Mouse (Mus musculus) left cerebral cortex, postnatal 14 days (tissue): Measurements from ENCODE around the gene Uap1l1. TPM values are rescaled to one million over a fixed set of nuclear protein-coding genes. Genes with fewer than 3 reads are reported as not detected.
"Not testable (repeated sequence)": the region's sequence is repeated elsewhere in the genome, so short reads cannot be mapped to it uniquely, and the experiment has no call there.

Source experiments
- DNase-seq, 2 experiments: peaks; one replicate each; pipeline ENCODE4 v3.0.0; 2021 to 2022; ENCODE audit warnings: low spot score in 2 of 2, mixed read lengths in 1 of 2
- intact Hi-C: fragments of 180-260 bp; cut with DNase I; formaldehyde crosslinking; loops from one replicate; pipeline ENCODE4 v1.15.1; 2025
- long read RNA-seq, 2 experiments: library from polyadenylated mRNA; stranded (forward); transcript quantifications; one replicate each; pipeline ENCODE4 v2.0.0; 2021
- total RNA-seq, 2 experiments: library from RNA; stranded (reverse); gene quantifications; 2 replicates each; pipeline ENCODE4 v1.2.3; 2021

Gene Uap1l1
- 10 to 100 TPM; 12.2 to 14.8 TPM for total RNA-seq
- long read RNA-seq, experiment 1, transcript Uap1l1-201 (9 exons, 3,349 nt): major isoform, 13 of 22 reads
- long read RNA-seq, experiment 1, partial matches to known transcripts: 0 of 22 reads
- long read RNA-seq, experiment 1, other reads (novel, unspliced or antisense): 9 of 22 reads
- long read RNA-seq, experiment 2, transcript Uap1l1-201 (9 exons, 3,349 nt): major isoform, 8 of 17 reads
- long read RNA-seq, experiment 2, partial matches to known transcripts: 0 of 17 reads
- long read RNA-seq, experiment 2, other reads (novel, unspliced or antisense): 9 of 17 reads

DNA sequence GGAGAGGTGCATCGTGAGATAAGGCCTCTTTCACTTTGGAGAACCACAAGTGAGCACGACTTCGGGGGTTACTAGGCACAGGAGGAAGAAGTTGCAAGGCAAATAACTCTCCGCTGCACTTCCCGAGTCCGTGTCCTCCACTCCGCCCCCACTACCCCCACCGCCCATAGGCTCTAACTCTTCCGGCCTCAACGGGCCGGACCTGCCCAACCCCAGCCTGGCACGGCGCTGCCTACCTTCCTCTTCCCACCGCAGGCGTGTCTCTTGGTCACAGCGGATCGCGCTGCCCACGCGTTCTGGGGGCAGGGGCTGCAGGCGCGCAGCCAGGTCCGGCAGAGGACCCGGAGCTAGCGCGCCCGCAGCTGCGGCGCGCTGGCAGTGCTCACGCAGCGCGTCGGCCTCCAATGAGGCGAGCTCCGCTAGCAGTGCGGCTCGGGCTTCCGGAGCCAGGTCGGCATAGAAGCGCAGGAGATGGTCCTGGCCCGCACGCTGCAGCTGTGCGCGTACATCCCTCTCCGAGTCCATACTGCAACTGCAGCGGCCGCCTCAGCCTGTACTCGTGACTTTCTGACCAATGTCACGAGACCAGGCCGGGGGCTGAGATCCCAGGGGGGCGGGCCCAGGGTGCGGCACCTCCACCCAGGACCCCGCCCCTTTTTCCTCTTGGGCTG lies at the start of gene Uap1l1:
Uap1l1 (minus strand) TSS at position 592 of the 671 bp plus-strand sequence.
- intact Hi-C loops: no loop called here
- DNase-seq: peak; percentile 49 to 62

DNA sequence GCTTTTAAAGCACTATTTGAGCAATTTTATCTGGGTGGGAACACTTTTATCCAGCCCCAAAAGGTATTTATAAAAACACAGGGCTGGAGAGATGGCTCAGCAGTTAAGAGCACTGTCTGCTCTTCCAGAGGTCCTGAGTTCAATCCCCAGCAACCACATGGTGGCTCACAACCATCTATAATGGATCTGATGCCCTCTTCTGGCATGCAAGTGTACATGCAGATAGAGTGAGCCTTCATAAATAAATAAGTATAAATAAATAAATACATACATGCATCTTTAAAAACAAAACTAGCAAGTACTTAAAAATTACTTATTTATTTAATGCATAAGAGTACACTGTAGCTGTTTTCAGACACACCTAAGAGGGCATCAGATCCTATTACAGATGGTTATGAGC lies 48.0 kb upstream of the Uap1l1 start:
- intact Hi-C loops, DNase-seq: not testable (repeated sequence)

DNA sequence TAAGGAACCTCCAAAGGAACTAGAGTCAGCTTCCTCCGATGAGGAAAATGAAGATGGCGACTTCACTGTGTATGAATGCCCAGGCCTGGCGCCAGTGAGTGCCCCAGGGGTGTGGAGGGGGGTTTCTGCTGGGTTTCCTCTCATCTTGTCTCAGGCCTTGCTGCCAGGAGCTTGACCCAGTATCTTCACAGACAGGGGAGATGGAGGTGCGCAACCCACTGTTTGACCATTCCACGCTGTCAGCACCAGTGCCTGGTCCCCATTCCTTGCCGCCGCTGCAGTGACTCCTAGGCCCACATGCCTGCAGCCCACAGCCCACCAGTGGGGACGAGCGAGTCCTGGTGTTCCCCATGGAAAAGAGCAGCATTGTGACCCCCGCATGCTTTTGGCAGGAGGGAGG lies 43.4 kb upstream of the Uap1l1 start:
- DNase-seq: no peak
- intact Hi-C loops: no loop called here

DNA sequence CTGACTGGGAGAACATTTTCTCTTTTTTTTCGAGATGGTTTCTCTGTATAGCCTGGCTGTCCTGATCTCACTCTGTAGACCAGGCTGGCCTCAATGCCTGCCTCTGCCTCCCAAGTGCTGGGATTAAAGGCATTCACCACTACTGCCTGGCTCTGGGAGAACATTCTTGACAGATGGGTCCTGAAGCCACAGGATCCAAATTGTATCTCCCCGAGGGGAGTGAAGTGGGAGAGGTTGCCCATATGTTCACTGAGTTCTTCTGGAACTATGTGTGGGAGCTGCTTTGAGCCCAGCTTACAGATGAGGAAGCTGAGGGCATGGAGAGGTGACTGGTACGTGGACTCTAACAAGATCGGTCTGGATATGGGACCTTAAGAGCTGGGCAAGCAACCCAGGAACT lies 38.5 kb upstream of the Uap1l1 start:
- intact Hi-C loops: loop anchor here (1.0 kb wide), 1 partner anchor 23 kb away; no protein-coding TSS in a partner anchor
- no peak for DNase-seq

DNA sequence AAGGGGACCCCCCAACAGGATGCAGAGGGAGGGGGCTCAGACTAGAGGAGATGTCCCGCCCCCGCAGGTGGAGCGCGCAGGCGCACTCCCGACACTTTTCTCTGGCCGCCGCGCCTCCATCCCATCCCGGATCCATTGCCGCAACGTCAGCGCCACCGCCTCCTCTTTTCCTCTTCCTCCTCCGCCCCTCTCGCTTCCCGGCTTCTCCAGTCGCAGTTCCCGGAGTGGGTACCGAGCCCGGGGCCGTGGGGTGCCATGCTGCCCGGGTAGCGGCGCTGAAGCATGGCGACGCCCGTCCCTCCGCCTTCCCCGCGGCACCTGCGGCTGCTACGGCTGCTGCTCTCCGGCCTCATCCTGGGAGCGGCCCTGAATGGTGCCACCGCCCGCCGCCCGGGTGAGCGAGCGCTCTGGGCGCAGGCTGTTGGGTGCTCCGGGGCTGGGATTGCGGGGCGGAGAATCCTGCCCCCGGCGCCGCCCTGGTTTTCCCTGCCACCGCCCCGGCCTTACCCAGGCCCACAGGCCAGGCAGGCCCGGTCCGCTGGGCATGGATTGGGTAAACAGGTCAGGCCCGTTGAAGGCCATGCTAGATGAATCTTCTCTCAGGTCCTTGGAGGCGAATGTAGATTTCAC lies 37.6 kb upstream of the Uap1l1 start:
- intact Hi-C loops: loop anchor here (1.0 kb wide), 1 partner anchor 24 kb away; no protein-coding TSS in a partner anchor
- peak; percentile 92 to 96 for DNase-seq

DNA sequence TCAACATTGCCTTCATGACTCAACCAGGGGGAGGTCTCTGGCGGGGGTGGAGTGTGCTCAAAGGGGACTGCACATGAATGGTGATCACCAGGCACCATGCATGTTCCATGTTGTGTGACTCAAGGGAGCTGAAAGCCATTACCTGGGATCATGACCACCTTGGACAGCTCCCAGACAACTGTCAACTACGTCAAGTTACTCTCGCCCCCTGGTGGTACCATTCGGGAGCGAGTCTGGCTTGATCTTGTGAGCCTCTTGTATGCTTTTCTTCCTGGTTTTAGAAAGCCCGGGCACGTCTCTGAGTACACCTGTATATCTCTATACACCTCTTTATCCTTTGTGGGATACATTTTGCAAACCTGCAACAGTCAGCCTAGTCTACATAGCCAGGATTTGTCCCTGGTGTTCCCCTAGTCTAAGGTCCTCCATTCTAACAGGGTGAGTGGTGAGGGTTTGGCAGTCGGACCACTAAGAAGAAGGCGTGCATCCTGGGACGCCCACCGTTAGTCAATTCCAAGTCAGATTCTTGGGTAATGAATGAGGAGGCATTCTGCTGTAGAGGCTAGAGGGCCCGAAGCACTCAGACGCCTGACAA lies 37.0 kb upstream of the Uap1l1 start:
- peak; percentile 76 to 89 for DNase-seq
- intact Hi-C loops: no loop called here

DNA sequence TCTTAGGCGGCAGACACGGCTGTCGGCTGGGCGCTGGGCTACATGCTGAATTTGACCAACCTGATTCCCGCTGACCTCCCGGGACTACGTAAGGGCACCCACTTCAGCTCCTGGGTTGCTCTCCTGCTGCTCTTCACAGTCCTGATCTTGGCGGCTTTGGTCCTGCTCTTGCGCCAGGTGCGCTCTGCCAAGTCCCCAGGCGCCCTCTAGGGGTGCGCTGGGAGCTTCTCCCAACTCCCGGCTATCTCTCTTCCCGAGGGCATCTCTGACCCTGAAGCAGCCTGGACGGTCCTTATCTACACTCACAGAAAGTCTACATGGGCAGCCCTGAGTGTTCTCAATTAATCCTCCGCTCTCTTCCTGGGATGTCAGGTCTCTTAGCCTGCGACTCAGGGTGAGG lies 35.3 kb upstream of the Uap1l1 start:
- intact Hi-C loops: no loop called here
- peak in 1 of 2 experiments; percentile 59 for DNase-seq

DNA sequence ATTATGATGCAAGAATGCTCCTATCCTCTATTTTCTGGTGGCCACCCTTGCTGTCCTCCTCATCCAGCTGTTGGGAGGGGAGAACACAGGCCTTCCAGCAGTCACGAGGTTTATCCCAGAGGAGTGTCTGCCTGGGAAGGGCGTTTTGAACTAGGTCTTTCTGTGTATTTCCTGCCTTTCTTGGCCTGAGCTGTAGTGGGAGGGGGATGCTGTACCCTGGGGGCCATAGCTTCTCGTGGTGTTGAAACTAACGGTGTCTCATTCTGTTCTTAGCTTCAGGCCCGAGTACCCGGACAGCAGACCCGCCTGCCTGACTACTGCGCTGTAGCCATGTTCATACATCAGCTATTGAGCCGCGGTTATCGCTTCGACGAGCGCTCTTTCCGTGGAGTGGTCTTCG lies 34.8 kb upstream of the Uap1l1 start:
- intact Hi-C loops: no loop called here
- DNase-seq: no peak

DNA sequence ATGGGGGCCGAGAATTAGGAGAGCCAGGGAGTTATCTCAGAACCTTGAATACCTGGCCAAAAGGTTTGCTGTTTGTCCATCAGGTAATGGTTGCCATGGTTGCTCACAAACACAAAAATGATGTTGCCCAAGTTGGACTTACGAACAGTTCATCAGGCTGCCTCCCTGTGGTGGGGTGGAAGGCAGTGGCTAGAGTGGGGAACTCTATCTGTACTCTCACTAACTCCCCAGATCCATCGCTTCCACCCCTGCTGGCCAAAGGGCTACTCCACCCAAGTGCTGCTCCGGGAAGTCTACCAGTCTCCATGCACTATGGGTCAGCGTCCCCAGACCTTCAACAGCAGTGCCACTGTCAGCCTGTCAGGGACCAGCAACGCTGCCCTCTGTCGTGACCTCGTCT lies 33.6 kb upstream of the Uap1l1 start, which contains the start of gene Npdc1:
Npdc1 (plus strand) TSS at position 301 of the 400 bp plus-strand sequence.
- intact Hi-C loops: no loop called here
- no peak for DNase-seq

DNA sequence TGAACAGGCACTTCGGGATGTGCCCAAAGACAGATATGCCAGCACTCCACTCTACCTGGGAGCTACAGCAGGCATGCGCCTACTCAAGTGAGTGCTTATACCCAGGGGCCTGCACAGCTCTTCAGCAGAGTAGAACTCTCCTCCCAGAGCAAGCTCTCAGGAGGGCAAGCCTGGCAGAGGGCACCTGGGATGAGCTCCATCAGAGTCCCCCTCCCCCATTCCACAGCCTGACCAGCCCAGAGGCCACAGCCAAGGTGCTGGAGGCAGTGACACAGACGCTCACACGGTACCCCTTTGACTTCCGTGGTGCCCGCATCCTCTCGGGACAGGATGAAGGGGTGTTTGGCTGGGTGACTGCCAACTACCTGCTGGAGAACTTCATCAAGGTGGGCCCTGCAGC lies 32.6 kb upstream of the Uap1l1 start:
- intact Hi-C loops: no loop called here
- no peak for DNase-seq

DNA sequence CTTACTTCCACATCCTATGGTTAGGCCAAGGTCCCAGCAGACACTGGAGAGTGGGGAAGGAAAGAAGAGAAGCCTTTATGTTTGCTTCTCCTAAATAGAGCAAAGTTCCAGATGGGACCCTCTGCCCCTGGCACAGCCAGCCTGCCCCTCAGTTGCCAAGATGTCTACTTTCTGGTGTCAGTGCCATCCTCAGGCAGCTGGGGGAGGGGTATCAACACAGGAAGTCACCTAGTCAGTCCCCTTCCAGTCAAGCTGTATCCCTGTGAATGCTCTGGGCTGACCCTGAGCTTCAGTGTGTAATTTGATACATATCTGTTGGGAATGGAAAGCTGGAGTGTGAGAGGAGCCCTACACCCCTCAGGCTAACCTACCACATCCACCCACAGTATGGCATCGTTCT lies 31.5 kb upstream of the Uap1l1 start:
- DNase-seq: no peak
- intact Hi-C loops: loop anchor here (2.0 kb wide), 1 partner anchor 20 kb away; no protein-coding TSS in a partner anchor

DNA sequence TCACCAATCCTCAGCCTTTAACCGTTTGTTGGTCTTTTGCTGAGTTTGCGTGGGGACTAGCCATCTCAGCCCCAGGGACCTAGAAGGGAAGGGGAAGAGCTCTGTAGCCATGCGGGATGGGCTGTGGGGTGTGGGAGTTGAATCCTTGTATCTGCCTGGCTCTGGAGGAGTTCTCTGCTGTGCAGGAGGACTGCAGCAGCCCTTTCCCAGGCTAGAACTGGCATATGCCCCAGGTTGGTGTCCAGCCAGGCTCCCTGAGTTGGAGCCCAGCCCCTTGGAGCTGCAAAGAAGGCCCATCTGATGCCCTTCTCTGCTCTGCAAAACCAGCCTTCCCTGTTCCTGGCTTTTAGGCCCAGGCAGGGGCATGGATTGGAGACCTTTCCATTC lies 31.1 kb upstream of the Uap1l1 start:
- intact Hi-C loops: loop anchor here (2.0 kb wide), 1 partner anchor 20 kb away; no protein-coding TSS in a partner anchor
- no peak for DNase-seq

DNA sequence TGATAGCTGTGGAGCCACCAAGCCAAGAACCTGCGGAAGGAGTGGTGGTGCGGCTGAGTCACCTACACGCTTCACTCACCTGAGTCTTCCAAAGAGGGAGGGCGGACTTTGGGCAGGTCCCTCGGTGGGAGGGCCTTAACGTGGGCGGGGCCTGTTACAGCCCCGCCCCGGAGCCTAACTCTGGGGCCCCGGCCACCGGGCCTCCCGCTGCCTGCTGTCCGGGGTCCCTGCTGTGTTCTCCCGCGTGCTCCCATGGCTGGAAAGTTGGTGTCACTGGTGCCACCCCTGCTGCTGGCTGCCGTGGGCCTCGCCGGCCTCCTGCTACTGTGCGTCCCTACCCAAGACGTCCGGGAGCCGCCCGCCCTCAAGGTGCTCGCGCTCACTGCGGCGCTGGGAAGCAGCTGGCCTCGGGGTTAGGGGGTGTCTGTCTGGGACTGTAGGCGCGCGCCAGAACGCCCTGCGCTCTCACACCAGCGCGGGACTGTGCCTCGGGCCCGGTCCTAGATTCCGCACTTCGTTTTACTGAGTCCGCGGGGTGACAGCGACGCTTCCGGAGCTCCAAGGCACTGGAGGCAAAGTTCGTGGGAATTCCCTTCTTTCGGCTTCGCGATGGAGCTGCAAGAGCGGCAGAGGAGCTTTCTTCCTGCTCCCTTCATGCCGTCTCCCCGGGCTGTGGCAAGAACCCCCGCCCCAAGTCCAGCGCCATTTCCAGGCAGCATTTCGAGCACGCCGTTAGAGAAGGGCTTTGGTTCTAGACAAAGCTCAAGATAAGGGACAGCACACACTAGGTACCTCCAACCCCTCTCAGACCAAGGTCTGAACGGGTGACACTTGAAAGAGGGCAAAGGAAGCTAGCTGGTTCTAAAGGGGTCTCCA lies 30.5 kb upstream of the Uap1l1 start, which contains the start of gene Entpd2:
Entpd2 (plus strand) TSS at position 154 of the 876 bp plus-strand sequence.
- intact Hi-C loops: loop anchor here (2.0 kb wide), 1 partner anchor 19 kb away; no protein-coding TSS in a partner anchor
- no peak for DNase-seq

DNA sequence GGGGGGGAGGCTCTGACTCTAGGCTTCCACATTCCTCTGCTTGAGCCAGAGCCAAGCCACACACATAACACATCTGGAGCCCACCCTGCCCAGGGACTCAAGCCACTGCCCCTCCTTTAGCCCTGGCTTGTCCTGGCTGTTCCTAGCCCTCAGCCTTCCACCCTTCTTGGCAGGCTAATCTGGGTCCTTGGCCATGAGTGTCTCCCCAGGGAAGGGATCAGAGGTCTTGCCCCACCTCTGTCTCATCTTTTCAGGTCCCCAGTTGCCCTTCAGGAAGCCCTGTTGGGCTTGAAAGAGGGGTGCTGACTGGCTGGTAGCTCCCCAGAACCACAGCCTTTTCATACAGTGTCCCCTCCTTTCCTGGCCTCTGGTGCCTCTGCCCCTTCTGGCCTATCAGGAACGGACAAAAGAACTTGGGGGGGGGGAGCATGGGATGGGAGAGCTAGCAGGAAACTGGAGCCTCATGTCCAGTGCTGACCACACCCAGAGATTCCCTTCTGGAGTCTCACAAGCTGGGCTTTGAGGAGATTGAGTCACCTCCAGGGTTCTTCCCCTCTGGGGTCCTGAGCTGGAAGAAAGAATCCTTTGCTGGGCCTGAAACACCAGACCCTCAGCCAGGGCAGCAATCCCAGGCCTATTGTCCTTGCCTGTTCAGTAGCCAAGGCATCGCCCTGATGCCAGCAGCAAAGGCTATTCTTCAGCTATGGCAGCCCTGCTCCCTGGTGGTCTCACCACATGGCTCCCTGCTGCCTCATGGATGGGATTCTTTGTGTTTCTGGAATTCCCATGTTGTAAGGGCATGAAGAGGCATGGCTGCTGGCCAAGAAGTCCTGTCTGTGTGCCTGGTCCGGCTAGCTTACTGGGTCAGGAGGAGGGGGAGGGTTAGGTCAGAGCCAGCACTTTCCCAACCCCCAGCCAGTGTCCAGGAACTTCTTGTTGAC lies 29.1 kb upstream of the Uap1l1 start:
- intact Hi-C loops: no loop called here
- peak in 1 of 2 experiments; percentile 66 for DNase-seq

DNA sequence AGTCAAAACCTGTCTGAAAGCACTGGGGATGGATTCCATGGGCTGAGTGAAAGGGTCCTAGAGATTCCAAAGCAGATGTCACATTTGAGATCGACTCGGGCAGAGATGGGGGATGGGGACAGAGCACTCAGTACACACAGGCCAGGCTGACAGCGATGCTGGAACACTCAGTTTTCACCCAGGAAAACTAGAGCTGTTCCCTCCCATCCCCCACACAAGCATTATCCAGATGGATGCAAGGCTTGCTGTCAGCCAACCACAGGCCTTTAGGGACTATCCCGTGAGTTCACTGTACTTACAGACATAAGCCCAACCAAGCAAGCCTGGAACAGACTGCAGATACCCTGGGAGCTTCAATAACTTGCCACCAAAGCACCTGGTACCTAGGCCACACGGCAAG lies 25.8 kb upstream of the Uap1l1 start:
- no peak for DNase-seq
- intact Hi-C loops: no loop called here

DNA sequence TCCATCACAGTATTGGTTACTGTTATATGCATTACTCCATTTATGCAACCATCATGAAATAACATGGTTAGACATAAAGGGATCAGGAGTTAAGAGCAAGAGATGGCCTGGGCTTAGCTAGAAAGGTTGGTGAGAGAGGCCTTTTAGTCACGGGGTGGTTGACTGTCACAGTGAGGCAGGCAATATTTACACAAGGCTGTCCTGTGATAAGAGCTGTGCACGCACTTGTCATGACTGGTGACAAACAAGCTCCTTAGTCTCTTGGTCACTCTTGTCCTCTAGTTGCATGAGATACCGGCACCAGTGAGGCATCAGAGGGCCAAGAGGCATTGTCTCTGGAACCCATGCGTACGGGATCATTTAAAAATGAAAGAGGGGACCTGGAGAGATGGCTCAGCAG lies 19.0 kb upstream of the Uap1l1 start:
- intact Hi-C loops: no loop called here

DNA sequence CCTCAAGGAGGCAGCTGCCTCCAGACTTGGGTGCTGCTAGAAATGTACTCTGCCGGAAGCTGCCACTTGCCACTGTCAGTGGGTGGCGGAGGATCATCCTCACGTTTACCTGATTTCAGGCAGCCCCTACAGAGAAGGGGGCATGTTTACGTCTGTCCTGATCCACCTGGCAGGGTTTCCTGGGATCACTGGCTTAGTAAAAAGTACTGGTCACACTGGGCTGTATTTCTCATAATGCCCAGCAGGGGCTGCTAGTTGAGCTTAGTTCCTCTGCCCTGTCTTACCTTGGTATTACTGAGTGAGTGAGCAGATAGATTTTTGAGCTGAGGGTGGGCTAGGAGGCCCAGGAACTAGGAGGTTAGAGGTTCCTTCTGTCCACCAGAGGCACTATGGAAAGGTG lies 11.1 kb upstream of the Uap1l1 start:
- DNase-seq: peak; percentile 62 to 71
- intact Hi-C loops: loop anchor here (2.0 kb wide), 2 partner anchors 20 to 50 kb away; no protein-coding TSS in a partner anchor

More for the DNA sequence above, 19.0 kb upstream of the Uap1l1 start:
- DNase-seq: no peak

DNA sequence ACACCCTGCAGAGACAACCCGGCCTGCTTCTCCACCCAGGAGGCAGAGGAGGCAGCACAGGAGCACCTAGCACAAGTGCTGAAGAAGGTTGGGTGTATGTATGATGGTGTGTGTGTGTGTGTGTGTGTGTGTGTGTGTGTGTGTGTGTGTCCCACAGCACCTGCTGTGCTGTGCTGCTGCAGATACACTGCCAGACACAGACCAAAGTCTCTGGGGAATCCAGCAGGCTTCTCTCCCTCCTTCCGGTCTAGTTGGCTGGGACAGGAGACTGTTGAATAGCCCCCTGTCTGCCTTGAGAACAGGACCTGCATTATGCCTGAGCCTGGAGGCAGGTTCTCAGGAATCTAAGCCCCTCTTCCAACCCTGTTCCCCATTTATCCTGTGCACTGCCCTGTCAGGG lies 7.9 kb upstream of the Uap1l1 start:
- peak in 1 of 2 experiments; percentile 47 for DNase-seq
- intact Hi-C loops: no loop called here
